Mouse (Mus musculus) frontal cortex, postnatal 25 days (tissue): ENCODE data around the gene 1700030J22Rik.
A peak's percentile ranks its signal among the peaks of the same experiment; 100 is the strongest.

ENCODE experiments used
- DNase-seq, 2 experiments: peaks; one replicate each; pipeline ENCODE4 v3.0.0; 2022; ENCODE audit warnings: low spot score in 2 of 2

Gene 1700030J22Rik

GRCm38 (mm10) chr8:116951778-116952177 lies 27.0 kb downstream of the 1700030J22Rik start:
- no peak for DNase-seq

GRCm38 (mm10) chr8:116951369-116951768 lies 27.4 kb downstream of the 1700030J22Rik start:
- DNase-seq, result no peak

- no peak for DNase-seq
Observed at GRCm38 (mm10) chr8:116947589-116947988, 31.2 kb downstream of the 1700030J22Rik start.

- no peak for DNase-seq
Observed at GRCm38 (mm10) chr8:116946851-116947250, 31.9 kb downstream of the 1700030J22Rik start.

DNA sequence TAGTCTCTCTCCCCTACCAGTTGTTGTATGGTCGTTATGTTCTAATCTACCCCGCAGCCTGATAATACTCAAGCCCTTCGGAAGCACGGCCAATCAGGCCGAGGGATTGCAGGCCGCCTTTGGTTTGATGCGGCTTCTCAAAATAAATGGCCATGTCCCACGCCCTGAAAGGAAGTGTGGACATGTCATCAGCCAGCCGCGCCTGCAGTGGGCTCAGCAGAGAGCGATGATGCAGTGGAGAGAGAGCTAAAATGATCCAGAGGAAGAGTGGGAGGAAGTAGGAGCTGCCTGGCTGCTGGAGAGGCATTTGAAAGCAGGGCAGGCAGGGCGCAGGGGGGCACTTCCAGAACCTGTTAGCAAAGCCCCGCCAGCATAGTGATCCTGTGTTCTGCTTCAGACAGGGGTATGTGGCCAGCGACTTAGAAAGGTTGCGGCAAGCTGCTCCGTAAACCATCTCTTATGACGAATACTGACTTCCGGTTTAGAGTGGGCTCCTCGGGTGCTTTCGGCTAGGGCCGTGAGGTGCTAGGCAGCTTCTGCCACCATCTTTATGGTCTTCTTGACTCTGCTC lies 32.4 kb downstream of the 1700030J22Rik start:
- DNase-seq, result peak; percentile 28 to 42

DNA sequence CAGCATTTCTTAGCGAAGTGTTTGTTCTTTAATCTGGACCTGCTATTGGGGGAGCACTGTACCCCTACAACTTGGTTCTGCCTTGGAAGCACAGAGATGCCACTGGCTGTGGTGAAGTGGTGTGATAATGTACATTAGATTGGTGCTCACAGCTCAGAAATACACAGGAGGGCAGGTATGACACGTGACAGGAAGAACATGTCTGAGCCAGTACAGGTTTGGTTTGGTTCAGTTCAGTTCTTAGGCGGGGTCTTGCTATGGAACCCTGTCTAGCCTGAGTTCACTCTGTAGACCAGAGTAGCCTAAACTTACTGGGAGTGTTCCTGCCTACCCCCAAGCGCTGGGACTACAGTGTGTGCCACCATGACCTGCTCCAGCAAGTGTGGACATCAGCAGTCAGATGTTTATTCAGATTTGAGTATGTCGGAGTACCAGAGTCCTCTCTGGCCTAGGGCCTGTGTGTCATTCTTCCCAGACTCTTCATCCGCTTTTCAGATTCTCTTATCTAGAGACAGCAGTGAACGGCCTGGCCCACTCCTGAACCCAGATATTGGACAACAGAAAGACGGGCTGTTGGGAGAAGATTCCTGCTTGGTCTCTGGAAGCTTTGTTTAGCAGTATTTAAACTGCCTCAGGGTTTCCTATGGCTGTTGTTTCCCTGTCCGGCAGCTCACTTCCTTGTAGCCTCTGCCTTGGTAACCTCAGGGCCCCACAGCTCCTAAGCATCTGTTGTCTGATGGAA lies 33.4 kb downstream of the 1700030J22Rik start:
- no peak for DNase-seq

- DNase-seq, result no peak
Observed at GRCm38 (mm10) chr8:116944385-116944696, 34.4 kb downstream of the 1700030J22Rik start.

GRCm38 (mm10) chr8:116943555-116944384 lies 35.0 kb downstream of the 1700030J22Rik start:
- DNase-seq, result peak in 1 of 2 experiments; percentile 25

DNA sequence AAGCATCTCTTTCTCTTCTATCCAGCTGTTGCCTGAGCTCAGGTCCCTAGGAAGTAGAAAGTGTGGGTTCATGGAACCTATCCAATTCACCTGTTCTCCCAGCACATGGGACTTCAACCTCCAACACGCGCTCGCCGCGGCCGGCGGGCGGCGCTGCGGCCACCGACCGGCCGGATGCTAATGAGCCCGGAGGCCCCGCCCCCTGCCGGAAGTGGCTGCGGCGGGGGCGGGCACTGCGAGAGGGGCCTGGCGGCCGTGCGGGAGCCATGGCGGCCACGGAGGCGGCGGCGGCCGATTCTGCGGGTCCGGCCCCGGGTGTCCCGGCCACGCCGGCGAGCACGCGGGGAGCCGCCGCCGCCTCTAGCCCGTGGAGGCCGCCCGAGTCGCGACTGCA lies 35.6 kb downstream of the 1700030J22Rik start, which contains the start of gene Atmin:
Atmin (plus strand) TSS at position 233 of the 394 bp plus-strand sequence.
- peak; percentile 66 to 69 for DNase-seq

DNA sequence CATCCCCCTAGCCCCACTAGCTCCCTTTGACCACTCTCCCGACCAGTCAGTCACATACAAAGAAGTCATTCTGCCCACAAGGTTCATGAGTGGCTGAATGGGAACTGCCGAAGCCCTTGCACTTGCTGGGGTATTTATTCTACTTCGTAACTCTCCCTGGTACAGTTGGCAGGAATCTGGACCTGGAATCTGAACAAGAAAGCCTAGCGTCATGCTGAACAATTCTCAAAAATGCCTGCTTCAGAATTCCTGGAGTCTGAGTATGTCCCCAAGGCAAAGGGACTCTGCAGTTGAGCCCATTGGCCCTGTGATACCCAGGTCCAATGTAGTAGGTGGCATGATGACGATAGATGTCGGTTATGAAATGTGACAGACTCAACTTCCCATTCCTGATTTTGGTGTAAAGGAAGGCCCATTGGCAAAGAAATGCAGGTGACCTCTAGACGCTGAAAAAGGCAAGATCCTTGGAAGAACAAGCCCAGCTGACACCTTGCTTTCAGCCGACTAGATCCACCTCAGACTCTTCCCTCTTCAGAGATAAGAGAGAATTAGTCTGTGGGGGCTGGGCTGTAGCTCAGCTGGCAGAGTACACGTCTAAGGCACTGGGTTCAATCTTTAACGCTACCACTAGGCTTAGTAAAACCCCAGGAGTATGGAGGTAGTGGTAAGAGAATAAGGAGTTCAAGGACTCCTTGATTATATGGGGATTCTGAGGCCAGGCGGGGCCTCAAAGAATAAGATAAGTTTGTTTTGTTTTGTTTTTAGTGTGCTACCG lies 36.3 kb downstream of the 1700030J22Rik start:
- no peak for DNase-seq

DNA sequence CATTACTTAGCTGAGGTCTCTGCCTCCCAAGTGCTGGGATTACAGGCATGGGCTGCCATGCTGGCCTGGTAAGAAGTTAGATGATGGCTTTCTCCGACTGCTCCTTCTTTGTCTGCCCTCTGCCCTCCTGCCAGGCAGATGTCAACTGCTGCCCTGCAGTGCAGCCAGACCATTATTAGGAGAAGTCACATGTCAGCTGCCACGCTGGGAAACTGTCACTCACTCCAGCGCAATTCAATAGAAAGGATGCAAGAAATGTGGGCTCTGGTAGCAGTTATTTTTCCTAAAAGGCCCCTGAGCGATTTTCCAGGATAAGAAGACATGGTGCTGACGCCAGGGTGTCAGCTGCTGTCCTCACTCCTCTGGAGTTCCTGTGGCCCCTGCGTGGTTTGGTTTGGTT lies 43.3 kb downstream of the 1700030J22Rik start:
- no peak for DNase-seq

- DNase-seq, result no peak
Observed at GRCm38 (mm10) chr8:116934976-116935375, 43.8 kb downstream of the 1700030J22Rik start.

DNA sequence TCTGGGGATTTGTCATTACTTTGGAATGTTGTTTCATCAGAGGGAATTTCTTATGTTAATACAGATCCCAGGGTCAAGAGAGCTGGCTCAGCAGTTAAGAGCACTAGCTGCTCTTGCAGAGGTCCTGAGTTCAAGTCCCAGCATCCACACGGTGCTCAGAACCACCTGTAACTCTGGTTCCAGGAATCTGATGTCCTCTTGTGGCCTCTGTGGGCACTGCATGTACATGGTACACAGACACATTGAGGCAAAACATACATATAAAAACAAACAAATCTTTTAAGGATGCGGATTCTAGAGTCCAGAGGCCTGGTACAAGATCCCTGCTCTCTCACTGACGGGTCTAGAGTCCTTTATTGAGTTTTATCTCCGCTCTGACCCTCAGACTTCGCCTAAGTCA lies 50.2 kb downstream of the 1700030J22Rik start:
- no peak for DNase-seq

- DNase-seq, result no peak
Observed at GRCm38 (mm10) chr8:116927880-116928279, 50.9 kb downstream of the 1700030J22Rik start.

DNA sequence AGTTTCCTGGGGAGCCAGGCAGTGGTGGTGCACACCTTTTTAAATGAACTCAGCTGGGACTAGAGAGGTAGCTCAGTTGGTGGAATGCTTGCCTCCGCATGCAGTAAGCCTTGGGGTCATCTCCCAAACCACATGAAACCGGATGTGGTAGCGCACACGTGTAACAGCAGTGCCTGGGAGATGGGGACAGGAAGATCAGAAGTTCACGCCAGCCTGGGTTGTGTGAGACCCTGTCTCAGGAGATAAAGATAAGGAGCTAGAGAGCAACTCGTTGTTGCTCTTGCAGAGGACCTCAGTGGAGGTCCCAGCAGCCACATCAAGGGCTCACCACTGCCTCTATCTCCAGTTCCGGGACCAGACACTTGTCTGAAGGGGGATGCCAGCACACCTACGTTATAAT lies 55.2 kb downstream of the 1700030J22Rik start:
- no peak for DNase-seq

- no peak for DNase-seq
Observed at GRCm38 (mm10) chr8:116922060-116922757, 56.5 kb downstream of the 1700030J22Rik start.

DNA sequence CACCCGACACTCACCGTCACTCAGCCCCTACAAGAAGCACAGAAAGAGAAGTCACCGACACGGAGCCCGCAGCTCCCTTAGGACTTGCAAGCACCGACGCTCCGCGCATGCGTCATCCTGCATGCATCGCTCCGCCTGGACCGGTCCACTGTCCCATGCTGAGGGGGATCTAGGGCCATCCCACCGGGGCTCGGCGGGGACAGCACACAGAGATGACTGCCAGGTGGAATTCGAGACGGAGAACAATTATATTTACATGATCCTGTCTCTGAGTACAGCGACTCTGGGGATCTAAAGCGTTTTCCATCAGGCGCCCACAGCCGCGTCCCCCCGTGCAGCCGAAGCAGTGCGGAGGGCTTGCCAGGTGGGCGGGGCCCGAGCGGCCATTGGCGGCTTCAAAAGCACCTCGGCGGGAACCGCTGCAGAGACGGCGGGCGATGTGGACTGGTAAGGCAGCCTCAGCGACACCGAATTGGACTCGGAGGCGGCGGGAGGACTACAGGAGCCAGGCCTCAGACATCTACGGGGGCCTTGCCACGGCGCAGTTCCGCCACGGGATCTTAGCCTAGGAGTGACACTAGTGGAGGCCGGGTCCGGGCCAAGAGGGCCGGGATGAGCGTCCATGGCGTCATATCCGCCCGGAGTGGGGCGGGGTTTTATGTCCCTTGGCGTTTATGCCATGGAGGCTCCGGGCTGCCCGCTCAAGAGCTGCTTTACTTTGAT lies 57.3 kb downstream of the 1700030J22Rik start, which contains the start of the genes Cmc2 and Cenpn:
Cmc2 (minus strand) TSS at position 119 of the 723 bp plus-strand sequence.
Cenpn (plus strand) TSS at position 394 of the 723 bp plus-strand sequence.
- peak; percentile 82 to 85 for DNase-seq

GRCm38 (mm10) chr8:116921005-116921336 lies 57.8 kb downstream of the 1700030J22Rik start:
- no peak for DNase-seq
